Mouse (Mus musculus) forebrain, postnatal 0 days (tissue): Measurements from ENCODE around the gene Kansl2. TPM values are rescaled to one million over a fixed set of nuclear protein-coding genes. Genes with fewer than 3 reads are reported as not detected.

Source experiments
- ATAC-seq: fragments of 200-750 bp; cut with Nextera tagmentation; 2 replicates; pipeline ENCODE4 v1.8.0; 2017; ENCODE audit warnings: mild to moderate bottlenecking, moderate library complexity
- DNase-seq: peaks from one replicate; pipeline ENCODE4 v3.0.0-alpha.2; 2015
- H3K27ac ChIP-seq: fragments of 300-500 bp; sonication (generic); 2 replicates; pipeline ENCODE4 v1.5.1; 2014; ENCODE audit warnings: low read depth, mild to moderate bottlenecking, antibody characterized with exemption, low read length, moderate library complexity, mixed read lengths
- H3K27me3 ChIP-seq: fragments of 300-500 bp; sonication (generic); 2 replicates; pipeline ENCODE4 v1.6.1; 2014; ENCODE audit warnings: mild to moderate bottlenecking, low read length, mixed read lengths; ENCODE audit not compliant: insufficient read depth
- H3K36me3 ChIP-seq: fragments of 300-500 bp; sonication (generic); 2 replicates; pipeline ENCODE4 v1.6.1; 2014; ENCODE audit warnings: mild to moderate bottlenecking, moderate library complexity; ENCODE audit not compliant: insufficient read depth
- H3K4me1 ChIP-seq: fragments of 300-500 bp; sonication (generic); 2 replicates; pipeline ENCODE4 v1.6.1; 2014; ENCODE audit warnings: antibody characterized with exemption; ENCODE audit not compliant: insufficient read depth
- H3K4me2 ChIP-seq: fragments of 300-500 bp; sonication (generic); 2 replicates; pipeline ENCODE4 v1.6.1; 2014; ENCODE audit warnings: low read depth, mild to moderate bottlenecking, moderate library complexity
- H3K4me3 ChIP-seq: fragments of 300-500 bp; sonication (generic); 2 replicates; pipeline ENCODE4 v1.5.1; 2014; ENCODE audit warnings: low read depth, low read length, mixed read lengths
- H3K9ac ChIP-seq: fragments of 300-500 bp; sonication (generic); 2 replicates; pipeline ENCODE4 v1.6.1; 2014; ENCODE audit warnings: mild to moderate bottlenecking
- H3K9me3 ChIP-seq: fragments of 300-500 bp; sonication (generic); 2 replicates; pipeline ENCODE4 v1.6.1; 2016; ENCODE audit warnings: low read length
- CTCF ChIP-seq: sonication (generic); IDR thresholded peaks from 2 replicates; pipeline ENCODE4 v1.5.1; 2016; ENCODE audit warnings: antibody characterized with exemption, control low read depth, low read depth
- WGBS: fragments of 180-500 bp; shearing (Covaris S2); extraction: QIAGEN DNeasy Blood & Tissue Kit; methylation state at CpG from one replicate; pipeline ENCODE4 v1.1.7; 2014; 5-methylcytosine and 5-hydroxymethylcytosine counted together
- polyA plus RNA-seq: library from polyadenylated mRNA; unstranded; fragments of >200 nt; fragmentation: Nextera tagmentation; extraction: Ambion mirVana; gene quantifications from 2 replicates; pipeline ENCODE4 v1.2.1, GENCODE M21; 2015
- total RNA-seq: library from RNA; depleted of rRNA; stranded (reverse); fragments of >200 nt; gene quantifications from 2 replicates; pipeline ENCODE4 v1.2.3, GENCODE M21; 2014

Kansl2 gene
- total and polyA plus RNA-seq, 2 experiments from 2014 or later: 74.1 to 109 TPM

DNA sequence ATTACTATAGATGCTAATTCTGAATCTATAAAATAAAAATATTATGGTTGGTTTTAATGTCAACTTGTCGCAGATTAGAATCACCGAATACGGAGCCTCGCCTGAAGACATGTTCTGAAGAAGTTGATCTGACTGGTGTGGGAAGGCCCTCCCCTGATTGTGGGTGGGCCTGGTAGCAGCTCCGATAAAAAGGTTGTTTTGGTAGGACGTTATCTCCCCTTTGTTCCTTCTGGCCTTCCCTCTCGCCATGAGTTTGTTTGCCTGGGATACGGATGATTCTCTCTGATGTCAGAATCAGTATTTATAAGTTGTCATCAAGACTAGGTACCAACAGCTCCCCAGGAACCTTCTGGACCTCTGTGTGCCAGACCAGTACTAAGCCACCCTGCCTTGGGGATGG lies 21.8 kb downstream of the Kansl2 start:
- H3K36me3 ChIP-seq: 0 out of 2 replicates have a peak, but pooled peaks cover under 1% of the 10 kb centered on the region
- no peak for TF ChIP-seq CTCF
- DNase-seq: no peak
- no peaks in the 10 kb centered on the region for H3K27me3 ChIP-seq
- ATAC-seq: no peak
- H3K4me1 ChIP-seq: no peaks in the 10 kb centered on the region
- no peak overlapping the region for H3K4me3 ChIP-seq
- H3K9ac ChIP-seq: no peak overlapping the region
- no peak overlapping the region for H3K27ac ChIP-seq
- no peaks in the 10 kb centered on the region for H3K9me3 ChIP-seq
- H3K4me2 ChIP-seq: no peak overlapping the region
- 68% methylated on average over 8 of the region's 8 CpGs for WGBS

DNA sequence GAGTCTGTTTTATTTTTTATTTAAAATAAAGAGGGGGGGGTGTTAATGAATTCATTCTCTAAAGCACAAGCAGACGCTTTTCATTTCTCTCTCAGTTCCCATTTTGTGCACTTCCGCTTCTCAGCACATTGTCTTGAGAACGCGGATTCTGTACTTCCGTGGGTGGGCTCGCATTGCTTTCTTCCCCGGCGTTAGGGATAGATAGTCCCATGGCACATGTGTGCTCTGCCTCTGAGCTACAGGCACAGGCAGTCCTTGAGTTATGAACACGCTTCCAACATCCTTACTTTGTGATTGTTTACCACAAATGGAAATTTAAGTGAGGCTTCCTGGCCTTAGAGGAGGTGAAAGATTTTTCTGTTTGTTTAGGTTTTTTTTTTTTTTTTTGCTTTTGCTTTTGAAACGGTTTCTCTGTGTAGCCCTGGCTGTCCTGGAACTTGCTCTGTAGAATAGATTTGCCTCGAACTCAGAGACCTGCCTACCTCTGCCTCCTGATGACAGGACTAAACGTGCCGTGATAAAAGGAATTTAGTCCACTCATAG lies 22.6 kb downstream of the Kansl2 start:
- WGBS: 45% methylated on average over 13 of the region's 13 CpGs
- DNase-seq (no peak), ATAC-seq (no peak)
- no peaks in the 10 kb centered on the region for H3K36me3 ChIP-seq
- H3K9ac ChIP-seq: no peak overlapping the region
- H3K4me1 ChIP-seq: no peaks in the 10 kb centered on the region
- H3K4me2 ChIP-seq: no peak overlapping the region
- no peak overlapping the region for H3K4me3 ChIP-seq
- no peaks in the 10 kb centered on the region for H3K9me3 ChIP-seq
- no peak for TF ChIP-seq CTCF
- no peaks in the 10 kb centered on the region for H3K27me3 ChIP-seq
- no peak overlapping the region for H3K27ac ChIP-seq

DNA sequence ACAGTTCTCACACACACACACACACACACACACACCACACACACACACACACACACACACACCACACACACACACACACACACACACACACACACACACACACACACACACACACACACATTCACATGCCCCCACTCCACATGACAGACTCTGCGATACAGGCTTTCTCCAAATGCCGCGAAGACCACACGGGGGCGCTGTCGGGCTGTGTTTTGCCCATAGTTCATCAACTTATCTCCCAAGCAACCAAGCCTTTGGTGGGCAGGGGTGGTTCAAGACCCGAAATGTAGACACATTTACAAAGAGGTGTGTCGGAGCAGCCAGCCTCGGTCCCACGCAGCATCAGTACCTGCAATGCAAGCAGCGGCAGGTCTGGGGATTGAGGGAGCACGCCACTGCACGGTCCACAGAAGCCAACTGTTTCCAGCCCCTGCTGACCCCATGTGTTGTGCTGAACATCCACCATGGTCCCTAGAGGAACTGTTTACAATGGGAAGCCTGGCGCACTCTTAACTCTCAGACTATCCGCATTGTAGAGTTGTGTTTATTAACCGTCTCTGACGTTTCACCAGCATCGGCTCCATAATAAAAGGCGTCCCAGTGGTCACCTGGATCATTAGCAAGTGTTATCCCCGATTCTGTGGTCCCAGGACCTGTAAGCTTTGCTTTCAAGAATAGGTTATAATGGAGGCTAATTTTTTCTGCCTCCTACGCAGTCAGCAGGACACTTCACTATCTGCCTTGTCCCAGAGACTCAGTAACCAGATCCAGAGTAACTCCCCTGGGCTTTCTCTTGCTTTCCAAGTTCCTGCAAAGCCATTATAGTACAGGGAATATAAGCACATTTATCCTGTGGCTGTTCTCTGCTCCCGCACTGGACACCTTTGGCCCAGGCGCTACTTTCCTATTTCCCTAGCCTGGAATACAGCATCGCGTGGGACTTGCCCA lies 23.4 kb downstream of the Kansl2 start:
- Histone ChIP-seq H3K9ac (no peak overlapping the region), H3K4me1 (no peaks in the 10 kb centered on the region), H3K27ac (no peak overlapping the region), H3K4me3 (peak overlapping the region; percentile 11; the same call in 1 of the 2 replicates), H3K9me3 (no peaks in the 10 kb centered on the region), H3K4me2 (peak overlapping the region; percentile 42), H3K36me3 (no peaks in the 10 kb centered on the region), H3K27me3 (no peaks in the 10 kb centered on the region)
- DNase-seq (peak; percentile 79), ATAC-seq (peak; percentile 64)
- 29% methylated on average over 25 of the region's 25 CpGs for WGBS
- peak; percentile 84 for TF ChIP-seq CTCF

DNA sequence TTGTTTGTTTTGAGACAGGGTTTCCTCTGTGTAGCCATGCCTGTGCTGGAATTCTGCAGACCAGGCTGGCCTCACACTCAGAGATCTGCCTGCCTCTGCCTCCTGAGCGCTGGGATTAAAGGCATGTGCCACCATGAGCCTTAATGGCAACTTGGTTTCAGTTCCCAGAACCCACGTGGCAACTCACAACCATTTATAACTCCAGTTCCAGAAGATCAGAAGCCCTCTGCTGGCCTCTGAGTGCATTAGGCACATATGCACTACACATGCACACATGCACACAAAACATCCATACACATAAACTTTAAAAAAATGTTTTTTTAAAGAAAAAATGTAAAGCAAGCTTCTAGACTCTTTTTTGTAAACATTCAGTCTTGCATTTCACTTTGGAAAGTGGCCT lies 24.7 kb downstream of the Kansl2 start:
- 65% methylated on average over 2 of the region's 2 CpGs for WGBS
- DNase-seq: no peak
- Histone ChIP-seq H3K9ac (no peak overlapping the region), H3K4me1 (no peaks in the 10 kb centered on the region), H3K27ac (no peak overlapping the region), H3K4me3 (no peak overlapping the region), H3K27me3 (no peaks in the 10 kb centered on the region), H3K4me2 (no peak overlapping the region), H3K9me3 (no peaks in the 10 kb centered on the region), H3K36me3 (no peaks in the 10 kb centered on the region)
- TF ChIP-seq CTCF: no peak
- ATAC-seq: no peak

DNA sequence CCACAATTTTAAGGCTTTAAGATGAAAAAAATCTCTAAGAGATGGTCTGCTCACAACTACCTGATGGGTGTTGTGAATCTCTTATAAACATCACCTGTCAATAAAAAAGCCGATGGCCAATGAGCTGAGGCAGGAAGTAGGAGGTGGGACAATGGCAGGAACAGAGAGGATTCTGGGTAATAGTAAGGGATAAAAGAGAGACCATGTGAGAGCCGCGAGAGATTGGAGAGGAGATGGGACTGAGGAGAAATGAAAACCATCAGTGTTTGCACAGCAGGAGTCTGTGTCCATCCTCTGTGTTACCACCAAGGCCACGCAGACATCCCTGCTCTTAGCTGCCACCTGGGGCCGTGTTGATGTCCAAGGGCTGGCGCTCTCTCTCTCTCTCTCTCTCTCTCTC lies 26.7 kb downstream of the Kansl2 start:
- no peak overlapping the region for H3K9ac ChIP-seq
- TF ChIP-seq CTCF: no peak
- no peaks in the 10 kb centered on the region for H3K9me3 ChIP-seq
- WGBS: 93% methylated on average over 6 of the region's 6 CpGs
- H3K4me3 ChIP-seq: no peak overlapping the region
- no peaks in the 10 kb centered on the region for H3K27me3 ChIP-seq
- H3K4me1 ChIP-seq: no peaks in the 10 kb centered on the region
- no peak overlapping the region for H3K27ac ChIP-seq
- no peak overlapping the region for H3K4me2 ChIP-seq
- H3K36me3 ChIP-seq: no peaks in the 10 kb centered on the region
- ATAC-seq (no peak), DNase-seq (no peak)

DNA sequence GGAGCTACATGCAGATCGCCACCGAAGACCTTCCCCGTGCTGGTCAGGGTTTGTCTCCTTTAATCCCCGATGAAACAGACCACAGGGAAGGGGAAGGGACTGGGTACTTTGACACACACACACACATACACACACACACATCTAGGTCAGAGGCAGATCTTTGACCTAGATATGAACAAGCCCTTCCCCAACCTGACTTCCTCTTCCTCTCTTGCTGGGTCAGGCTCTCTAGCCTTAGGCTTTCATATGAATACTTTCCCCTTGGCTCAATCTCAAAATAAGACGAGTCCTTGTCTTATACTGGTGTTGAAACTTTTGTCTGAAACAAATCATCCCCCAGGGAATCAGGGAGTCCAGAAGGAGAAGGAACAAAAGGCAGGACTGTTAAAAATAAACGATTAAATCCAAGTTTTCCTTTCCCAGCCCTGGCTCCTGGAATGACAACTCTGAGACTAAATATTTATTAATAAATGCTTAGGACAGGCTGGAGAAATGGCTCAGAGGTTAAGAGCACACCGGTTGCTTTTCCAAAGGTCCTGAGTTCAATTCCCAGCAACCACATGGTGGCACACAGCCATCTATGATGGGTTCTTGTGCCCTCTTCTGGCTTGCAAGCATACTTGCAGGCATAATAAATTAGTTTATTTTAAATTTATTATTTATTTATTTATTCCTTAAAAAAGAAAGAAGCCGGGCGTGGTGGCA lies 27.7 kb downstream of the Kansl2 start:
- WGBS: 80% methylated on average over 9 of the region's 9 CpGs
- DNase-seq: no peak
- H3K36me3 ChIP-seq: no peaks in the 10 kb centered on the region
- ATAC-seq: no peak
- TF ChIP-seq CTCF: no peak
- H3K9ac ChIP-seq: no peak overlapping the region
- no peak overlapping the region for H3K4me3 ChIP-seq
- H3K27me3 ChIP-seq: no peaks in the 10 kb centered on the region
- no peak overlapping the region for H3K4me2 ChIP-seq
- H3K4me1 ChIP-seq: no peaks in the 10 kb centered on the region
- H3K9me3 ChIP-seq: no peaks in the 10 kb centered on the region
- no peak overlapping the region for H3K27ac ChIP-seq

DNA sequence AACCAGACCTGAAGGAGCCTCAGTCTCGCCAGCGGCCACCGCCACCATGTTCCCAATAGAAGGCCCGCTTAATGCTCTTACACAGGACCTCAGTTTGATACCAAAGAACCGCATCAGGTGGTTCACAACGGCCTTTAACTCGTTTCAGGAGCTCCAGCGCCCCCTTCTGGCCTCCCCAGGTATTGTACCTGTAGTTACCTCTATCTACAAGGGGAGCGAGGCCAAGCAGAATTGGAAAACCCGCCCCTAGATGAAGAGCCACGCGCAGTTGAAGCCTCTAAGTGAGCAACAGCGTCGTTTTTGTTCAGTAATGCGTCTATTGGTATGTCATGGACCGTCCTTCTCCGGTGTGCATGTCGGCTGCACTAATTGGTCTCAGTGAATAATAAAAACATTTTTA lies 29.6 kb downstream of the Kansl2 start:
- H3K27me3 ChIP-seq: no peaks in the 10 kb centered on the region
- no peak overlapping the region for H3K9ac ChIP-seq
- H3K4me1 ChIP-seq: no peaks in the 10 kb centered on the region
- no peaks in the 10 kb centered on the region for H3K36me3 ChIP-seq
- ATAC-seq: no peak
- WGBS: 13% methylated on average over 18 of the region's 18 CpGs
- peak; percentile 70 for TF ChIP-seq CTCF
- no peak overlapping the region for H3K4me2 ChIP-seq
- no peak overlapping the region for H3K4me3 ChIP-seq
- H3K27ac ChIP-seq: no peak overlapping the region
- H3K9me3 ChIP-seq: no peaks in the 10 kb centered on the region
- DNase-seq: peak; percentile 62
